Mouse (Mus musculus) frontal cortex, adult 2 months (tissue): ENCODE results near the gene Hdac5. TPM values are rescaled to one million over a fixed set of nuclear protein-coding genes. Genes with fewer than 3 reads are reported as not detected.

Source experiments
- DNase-seq, 2 experiments: peaks; one replicate each; pipeline ENCODE4 v3.0.0; 2022; ENCODE audit warnings: low spot score in 1 of 2; ENCODE audit errors: extremely low spot score in 1 of 2
- polyA plus RNA-seq: library from polyadenylated mRNA; depleted of rRNA; stranded (reverse); fragments of >200 nt; gene quantifications from 2 replicates; pipeline ENCODE4 v1.2.3, GENCODE M21; 2012; rRNA removed

Gene Hdac5
- 256 and 323 TPM in 2 replicates for polyA plus RNA-seq

GRCm38 (mm10) chr11:102230006-102230741 is at the start of gene Hdac5:
Gene Hdac5 (minus strand): TSS chr11:102230166.
- peak; percentile 97 to 99 for DNase-seq

DNA sequence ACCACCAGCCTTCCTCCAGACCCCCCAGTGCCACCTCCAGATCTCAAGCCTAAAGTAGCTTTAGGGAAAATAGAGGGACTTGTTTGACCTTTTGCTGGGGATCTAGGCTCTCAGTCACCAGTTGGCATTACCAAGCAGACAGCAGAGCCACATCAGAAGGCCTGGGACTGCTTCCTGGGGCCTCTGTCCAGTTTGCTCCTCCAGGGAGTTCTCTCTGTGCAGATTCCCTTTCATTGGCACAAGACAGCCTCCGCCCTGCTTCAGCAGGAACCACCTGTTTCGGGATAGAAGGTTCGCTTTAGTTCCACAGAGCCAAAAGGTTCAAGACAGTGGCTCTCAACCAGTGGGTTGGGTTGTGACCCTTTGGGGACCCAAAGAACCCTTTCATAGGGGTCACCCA is 49.6 kb upstream of the Hdac5 start:
- DNase-seq: no peak

DNA sequence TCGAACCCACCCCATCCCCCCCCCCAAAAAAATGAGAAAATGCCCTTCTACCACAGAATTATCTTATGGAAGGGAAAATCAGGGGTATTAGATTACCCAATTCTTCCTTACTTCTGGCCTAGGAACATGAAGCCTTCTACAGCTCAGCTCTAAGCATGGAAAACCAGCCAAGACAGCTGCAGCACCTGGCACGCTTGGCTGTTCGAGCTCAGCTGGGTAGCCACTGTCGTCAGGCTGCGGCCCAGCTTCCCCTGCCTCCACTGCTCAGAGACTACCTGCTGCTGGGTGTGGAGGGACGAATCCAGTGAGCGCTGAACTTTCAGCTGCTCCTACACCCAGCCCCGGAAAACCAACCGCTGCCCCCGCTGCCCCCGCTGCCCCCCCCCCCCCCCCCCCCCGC is 47.8 kb upstream of the Hdac5 start:
- no peak for DNase-seq

DNA sequence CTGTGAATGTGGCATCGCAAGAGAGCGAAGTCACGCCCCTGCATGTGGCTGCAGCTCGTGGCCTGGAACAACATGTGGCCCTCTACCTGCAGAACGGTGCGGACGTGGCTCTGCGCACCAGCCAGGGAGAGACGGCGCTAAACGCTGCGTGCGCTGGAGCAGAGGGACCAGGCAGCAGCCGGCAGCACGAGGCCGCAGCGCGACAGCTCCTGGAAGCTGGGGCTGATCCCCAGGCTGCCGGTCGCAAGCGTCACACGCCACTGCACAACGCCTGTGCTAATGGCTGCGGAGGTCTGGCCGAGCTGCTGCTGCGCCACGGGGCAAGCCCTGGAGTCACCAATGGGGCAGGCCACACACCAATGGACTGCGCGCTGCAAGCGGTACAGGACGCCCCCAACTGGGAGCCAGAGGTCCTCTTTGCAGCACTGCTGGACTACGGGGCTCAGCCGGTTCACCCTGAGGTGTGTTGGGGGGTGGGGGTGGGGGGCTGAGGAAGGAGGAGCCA is 46.5 kb upstream of the Hdac5 start:
- no peak for DNase-seq

DNA sequence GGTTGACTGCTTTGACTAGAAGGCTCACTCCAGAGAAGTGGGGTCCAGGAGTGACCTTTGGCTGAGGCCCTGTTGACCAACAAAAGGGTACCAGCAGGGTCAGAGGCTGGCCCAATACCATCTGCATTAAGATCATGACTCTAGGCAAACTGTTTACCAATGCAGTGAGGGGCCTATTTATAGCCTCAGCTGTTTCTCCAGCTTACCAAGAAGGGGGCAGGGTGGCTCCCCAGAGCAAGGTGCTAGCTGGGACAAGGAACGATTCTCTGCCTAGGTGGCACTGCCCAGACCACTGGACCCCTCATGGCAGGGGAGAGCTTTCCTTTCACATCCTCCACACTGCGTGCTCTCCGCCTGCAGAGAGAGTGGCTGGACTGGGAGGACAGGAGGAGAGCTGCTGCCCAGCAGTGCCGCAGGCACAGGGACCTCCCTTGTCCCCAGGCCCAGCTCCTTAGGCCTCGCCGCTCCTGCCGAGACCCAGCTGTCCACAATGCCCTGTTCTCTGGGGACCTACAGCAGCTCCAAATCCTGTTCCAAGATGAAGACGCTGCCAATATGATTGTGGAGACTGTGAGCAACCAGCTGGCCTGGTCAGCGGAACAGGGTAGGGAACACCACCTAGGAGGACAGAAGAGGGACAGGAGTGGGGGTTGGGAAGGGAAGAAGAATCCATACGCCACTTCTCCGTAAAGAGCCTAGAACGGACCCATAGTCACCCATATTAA is 38.7 kb upstream of the Hdac5 start, which contains the start of gene Asb16:
Gene Asb16, plus strand, starts transcription at position 224 of the 725 bp plus-strand sequence.
- DNase-seq: no peak

DNA sequence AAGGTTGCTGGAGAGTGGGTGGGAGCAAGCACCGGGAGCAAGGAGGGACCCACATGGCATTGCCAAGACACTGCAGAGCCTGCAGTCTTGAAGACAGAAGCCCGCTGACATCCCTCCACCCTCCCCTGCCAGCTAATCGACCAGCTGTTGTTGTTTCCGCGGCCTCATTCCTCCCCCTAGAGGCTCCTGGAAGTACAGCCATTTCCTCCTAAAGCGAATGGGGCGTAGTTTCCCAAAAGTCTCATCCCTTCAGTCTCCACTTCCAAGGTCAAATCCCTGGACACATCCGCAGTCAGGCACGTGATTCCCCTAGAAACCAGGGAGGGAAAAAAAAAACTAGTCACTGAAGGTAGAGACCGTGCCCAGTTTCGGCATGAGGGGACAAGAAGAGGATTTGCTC is 37.5 kb upstream of the Hdac5 start:
- peak in 1 of 2 experiments; percentile 85 for DNase-seq

- no peak for DNase-seq
These were observed 36.8 kb upstream of the Hdac5 start for GRCm38 (mm10) chr11:102266631-102267355.

GRCm38 (mm10) chr11:102265816-102266215 is 35.9 kb upstream of the Hdac5 start:
- no peak for DNase-seq

- DNase-seq: no peak
These were observed 33.2 kb upstream of the Hdac5 start for GRCm38 (mm10) chr11:102263211-102263610.

- no peak for DNase-seq
These were observed 28.6 kb upstream of the Hdac5 start for GRCm38 (mm10) chr11:102258521-102258920.

GRCm38 (mm10) chr11:102258095-102258494 is 28.1 kb upstream of the Hdac5 start:
- DNase-seq: no peak

- DNase-seq: peak in 1 of 2 experiments; percentile 39
These were observed 27.5 kb upstream of the Hdac5 start for GRCm38 (mm10) chr11:102257514-102257913.

DNA sequence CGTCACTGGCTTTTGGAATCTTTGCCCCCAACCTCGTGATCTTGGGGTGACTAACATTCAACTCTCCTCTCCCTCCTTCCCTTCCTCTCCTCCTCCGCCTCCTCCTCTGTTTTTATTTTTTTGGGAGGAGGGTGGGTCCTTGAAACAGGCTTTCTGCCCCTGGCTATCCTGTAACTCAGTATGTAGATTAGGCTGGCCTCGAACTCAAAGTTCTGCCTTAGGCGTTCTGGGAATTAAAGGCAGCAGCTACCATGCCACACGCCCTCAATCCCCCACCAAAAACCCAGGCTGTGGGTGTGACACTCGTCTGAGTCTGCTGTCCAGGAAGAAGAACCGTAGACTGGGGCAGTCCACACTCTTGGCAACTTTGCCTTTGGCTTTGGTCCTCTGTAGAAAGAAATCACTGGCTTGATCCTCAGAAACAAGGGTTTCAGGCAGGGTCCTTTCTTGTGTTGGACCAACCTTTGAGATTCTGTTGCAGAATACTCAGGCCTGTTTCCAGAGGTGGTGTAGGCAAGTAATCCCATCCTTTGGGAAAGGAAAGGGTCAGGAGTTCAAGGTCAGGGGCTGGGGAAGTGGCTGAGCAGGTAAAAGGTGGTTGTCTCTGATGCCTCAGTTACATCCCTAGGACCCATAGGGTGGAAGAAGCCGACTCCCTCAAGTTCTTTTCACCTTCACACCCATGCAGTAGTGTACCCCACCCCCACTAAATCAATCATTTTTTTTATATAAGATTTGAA is 19.6 kb upstream of the Hdac5 start:
- no peak for DNase-seq

GRCm38 (mm10) chr11:102248630-102249230 is 18.8 kb upstream of the Hdac5 start, which contains the start of gene BC030867:
Gene BC030867 (plus strand): TSS chr11:102248882.
- DNase-seq: peak; percentile 72 to 98

GRCm38 (mm10) chr11:102246871-102247270 is 16.9 kb upstream of the Hdac5 start:
- no peak for DNase-seq

- DNase-seq: no peak
These were observed 16.3 kb upstream of the Hdac5 start for GRCm38 (mm10) chr11:102246273-102246635.

DNA sequence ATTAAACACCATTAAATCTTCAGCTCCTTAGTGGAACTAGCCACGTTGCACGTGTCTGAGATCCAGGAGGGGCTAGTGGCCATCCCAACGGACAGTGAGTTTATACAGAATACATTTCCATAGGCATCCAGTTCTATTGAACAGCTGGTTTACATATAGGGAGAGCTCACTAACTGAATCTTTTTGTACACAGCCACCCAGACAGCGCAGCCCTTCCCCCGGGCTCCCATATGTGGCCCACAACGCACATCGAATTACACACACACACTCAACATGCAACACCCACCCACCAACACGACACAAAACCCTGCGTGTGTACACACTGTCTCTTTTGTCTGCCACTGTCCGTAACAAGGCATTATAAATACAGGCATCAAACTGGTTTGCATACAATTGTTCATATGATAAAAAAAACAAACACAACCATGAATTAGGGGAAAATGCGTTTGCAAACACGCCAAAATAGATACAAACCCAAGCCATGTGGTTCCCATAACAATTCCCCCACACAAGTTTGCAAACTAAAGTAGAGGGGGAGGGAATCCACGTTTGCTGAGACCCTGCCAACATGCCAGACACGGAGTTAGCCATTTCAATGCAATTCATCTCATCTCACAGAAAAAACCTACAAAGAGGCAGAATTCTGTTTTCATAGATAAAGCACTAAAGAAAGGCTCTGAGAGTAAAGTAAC is 15.8 kb upstream of the Hdac5 start:
- peak in 1 of 2 experiments; percentile 8 for DNase-seq

DNA sequence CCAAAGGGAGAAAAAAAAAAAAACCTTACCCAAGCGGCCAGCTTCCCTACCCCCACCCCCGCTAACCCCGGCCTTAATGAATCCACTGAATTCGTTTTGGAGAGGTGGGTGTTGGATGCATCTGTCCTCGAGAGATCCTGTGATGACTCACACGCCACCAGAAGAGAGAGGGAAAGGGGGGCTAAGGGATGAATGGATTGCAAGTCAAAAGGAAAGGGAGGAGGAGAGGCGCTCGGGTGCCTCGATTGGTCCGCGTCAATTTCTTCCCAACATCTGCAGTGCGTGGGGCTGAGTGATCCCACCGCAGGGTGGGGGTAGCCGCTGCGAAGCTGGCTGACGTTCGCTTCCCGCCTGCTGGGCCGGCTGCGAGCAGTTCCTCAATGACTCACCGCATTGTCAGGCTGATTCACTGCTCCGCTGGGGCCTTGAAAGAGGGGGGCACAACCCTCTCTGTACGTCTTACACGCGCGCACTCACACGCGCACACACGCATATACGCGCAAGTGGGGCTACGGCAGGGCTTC is 15.0 kb upstream of the Hdac5 start:
- DNase-seq: peak; percentile 83 to 90

GRCm38 (mm10) chr11:102241874-102242273 is 11.9 kb upstream of the Hdac5 start:
- no peak for DNase-seq
